Mouse (Mus musculus) subcutaneous adipose tissue, adult 2 months (tissue): ENCODE data around the gene Gm2974. TPM values are rescaled to one million over a fixed set of nuclear protein-coding genes. Genes with fewer than 3 reads are reported as not detected.

Source experiments
- polyA plus RNA-seq: library from polyadenylated mRNA; depleted of rRNA; stranded (reverse); fragments of >200 nt; gene quantifications from 2 replicates; pipeline ENCODE4 v1.2.3, GENCODE M21; 2012; ENCODE audit warnings: low replicate concordance; rRNA removed

Gene Gm2974
- polyA plus RNA-seq = 0.57 TPM in 1 of 2 replicates, not detected in the other

DNA sequence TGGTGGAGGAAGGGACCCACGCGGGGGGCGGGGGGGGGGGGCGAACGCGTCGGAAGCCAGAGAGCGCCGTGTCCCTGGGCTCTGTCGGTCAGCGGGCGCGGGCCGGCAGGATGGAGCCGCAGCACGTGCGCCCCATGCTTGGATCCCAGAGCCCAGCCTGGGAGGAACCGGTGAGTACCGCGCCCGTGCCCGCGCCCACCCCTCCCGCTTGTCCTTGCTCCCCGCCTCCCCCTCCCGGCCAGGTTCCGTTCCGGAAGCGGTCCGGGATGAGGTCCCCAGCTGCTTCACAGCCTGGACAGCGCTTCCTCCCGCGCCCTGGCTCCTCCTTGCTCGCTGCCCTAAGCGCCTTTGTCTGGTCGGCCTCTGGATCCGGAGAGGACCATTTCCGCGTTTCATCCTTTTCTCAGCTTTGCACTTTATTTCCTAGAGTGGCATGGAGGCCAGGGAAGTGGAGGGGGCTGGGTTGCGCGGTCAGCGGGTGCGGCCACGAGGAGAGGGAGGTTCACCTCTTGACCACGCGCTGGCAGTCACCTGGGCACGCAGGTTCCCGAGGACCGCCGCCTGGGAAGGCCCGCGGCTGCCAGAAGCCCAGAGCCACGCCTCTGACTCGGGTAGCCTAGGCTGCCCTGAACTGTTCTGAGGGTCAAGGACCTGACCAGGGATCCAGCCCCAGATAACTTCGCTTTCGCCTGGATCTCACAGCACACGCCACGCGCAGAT is at the start of gene Gm2974:
Gene Gm2974, plus strand, starts transcription at position 86 of the 720 bp plus-strand sequence.

DNA sequence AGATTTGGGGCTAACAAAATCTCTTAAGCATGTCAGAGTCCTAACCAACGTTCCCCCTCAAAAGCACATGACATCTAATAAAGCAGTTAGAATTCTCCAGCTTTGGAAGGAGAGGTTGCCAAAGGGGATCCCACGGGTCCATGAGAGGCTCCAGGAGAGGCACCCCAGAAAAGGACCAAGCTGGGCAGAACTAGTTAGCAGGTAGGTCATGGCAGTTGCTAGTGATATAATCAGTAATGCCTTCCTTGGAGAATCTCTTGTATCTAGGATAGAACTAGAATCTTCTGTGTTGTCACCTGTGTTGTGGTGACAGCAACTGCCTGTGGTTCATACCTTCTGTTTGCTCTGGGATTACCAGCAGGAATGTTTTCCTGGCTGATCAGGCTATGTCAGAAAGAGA is 17.6 kb upstream of the Gm2974 start, which contains the start of gene Gm3127:
Gene Gm3127, plus strand, starts transcription at position 301 of the 400 bp plus-strand sequence.

DNA sequence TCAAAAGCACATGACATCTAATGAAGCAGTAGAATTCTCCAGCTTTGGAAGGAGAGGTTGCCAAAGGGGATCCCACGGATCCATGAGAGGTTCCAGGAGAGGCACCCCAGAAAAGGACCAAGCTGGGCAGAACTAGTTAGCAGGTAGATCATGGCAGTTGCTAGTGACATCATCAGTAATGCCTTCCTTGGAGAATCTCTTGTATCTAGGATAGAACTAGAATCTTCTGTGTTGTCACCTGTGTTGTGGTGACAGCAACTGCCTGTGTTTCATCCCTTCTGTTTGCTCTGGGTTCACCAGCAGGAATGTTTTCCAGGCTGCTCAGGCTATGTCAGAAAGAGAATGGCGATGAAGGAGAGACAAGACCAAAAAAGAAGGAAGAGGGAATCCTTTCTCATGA is 67.0 kb downstream of the Gm2974 start, which contains the start of gene Gm3138:
Gene Gm3138, plus strand, starts transcription at position 301 of the 400 bp plus-strand sequence.

Other genes with a start within 250 kb of the Gm2974 start
- 0.40 TPM in 1 of 2 replicates, not detected in the other for gene Gm3095, start 219.0 kb upstream of the Gm2974 start, polyA plus RNA-seq
- not detected in 2 replicates for gene Gm3099, start 184.2 kb upstream of the Gm2974 start, polyA plus RNA-seq
- gene Gm5796, start 158.6 kb upstream of the Gm2974 start, polyA plus RNA-seq = 0.09 and 0.83 TPM in 2 replicates
- gene Gm3115, start 98.5 kb upstream of the Gm2974 start, polyA plus RNA-seq = not detected in 2 replicates
- 0.64 and 1.1 TPM in 2 replicates for gene Gm8108, start 72.0 kb upstream of the Gm2974 start, polyA plus RNA-seq
- not detected in 2 replicates for gene Gm3127, start 17.5 kb upstream of the Gm2974 start, polyA plus RNA-seq
- gene Gm3138, start 67.1 kb downstream of the Gm2974 start, polyA plus RNA-seq = not detected in 2 replicates
- gene Gm3149, start 134.7 kb downstream of the Gm2974 start, polyA plus RNA-seq = not detected in 2 replicates
- 0.29 TPM in 1 of 2 replicates, not detected in the other for gene 2610042L04Rik, start 152.2 kb downstream of the Gm2974 start, polyA plus RNA-seq
- gene Gm3159, start 214.9 kb downstream of the Gm2974 start, polyA plus RNA-seq = not detected in 2 replicates
- gene Gm3164, start 232.9 kb downstream of the Gm2974 start, polyA plus RNA-seq = 0.06 and 0.37 TPM in 2 replicates
- gene Gm3173, start 248.4 kb downstream of the Gm2974 start, polyA plus RNA-seq = 0.40 TPM in 1 of 2 replicates, not detected in the other